Mouse (Mus musculus) kidney, embryonic 14.5 days (tissue): Measurements from ENCODE around the gene Fosb. TPM values are rescaled to one million over a fixed set of nuclear protein-coding genes. Genes with fewer than 3 reads are reported as not detected.
"Not testable (repeated sequence)": the region's sequence is repeated elsewhere in the genome, so short reads cannot be mapped to it uniquely, and the experiment has no call there.

Experiments used
- ATAC-seq: fragments of 200-750 bp; cut with Nextera tagmentation; 2 replicates; pipeline ENCODE4 v1.8.0; 2017; ENCODE audit warnings: moderate number of reproducible peaks, mild to moderate bottlenecking, moderate TSS enrichment, moderate library complexity; ENCODE audit not compliant: low FRiP score, low TSS enrichment
- H3K27ac ChIP-seq: fragments of 300-500 bp; sonication (generic); 2 replicates; pipeline ENCODE4 v1.5.1; 2014; ENCODE audit warnings: low read depth, mild to moderate bottlenecking, low read length, moderate library complexity, mixed read lengths
- H3K27me3 ChIP-seq: fragments of 300-500 bp; sonication (generic); 2 replicates; pipeline ENCODE4 v1.6.1; 2014; ENCODE audit warnings: mild to moderate bottlenecking, low read length; ENCODE audit not compliant: control insufficient read depth, insufficient read depth
- H3K36me3 ChIP-seq: fragments of 300-500 bp; sonication (generic); 2 replicates; pipeline ENCODE4 v1.6.1; 2014; ENCODE audit warnings: low read length, mixed read lengths; ENCODE audit not compliant: control insufficient read depth, insufficient read depth
- H3K4me1 ChIP-seq: fragments of 300-500 bp; sonication (generic); 2 replicates; pipeline ENCODE4 v1.6.1; 2014; ENCODE audit warnings: low read length, mixed read lengths; ENCODE audit not compliant: control insufficient read depth, insufficient read depth
- H3K4me2 ChIP-seq: fragments of 300-500 bp; sonication (generic); replicated peaks from 2 replicates; pipeline ENCODE4 v1.6.1; 2014; ENCODE audit warnings: low read depth, mild to moderate bottlenecking, low read length
- H3K4me3 ChIP-seq: fragments of 300-500 bp; sonication (generic); 2 replicates; pipeline ENCODE4 v1.5.1; 2014; ENCODE audit warnings: mild to moderate bottlenecking, low read length
- H3K9ac ChIP-seq: fragments of 300-500 bp; sonication (generic); 2 replicates; pipeline ENCODE4 v1.6.1; 2014; ENCODE audit warnings: low read depth, mild to moderate bottlenecking, low read length, moderate library complexity
- H3K9me3 ChIP-seq: fragments of 300-500 bp; sonication (generic); 2 replicates; pipeline ENCODE4 v1.6.1; 2016; ENCODE audit warnings: low read length; ENCODE audit not compliant: control insufficient read depth
- WGBS: fragments of 180-500 bp; shearing (Covaris S2); extraction: QIAGEN DNeasy Blood & Tissue Kit; methylation state at CpG from one replicate; pipeline ENCODE4 v1.1.7; 2014; 5-methylcytosine and 5-hydroxymethylcytosine counted together
- polyA plus RNA-seq: library from polyadenylated mRNA; unstranded; fragments of >200 nt; fragmentation: Nextera tagmentation; extraction: Ambion mirVana; gene quantifications from 2 replicates; pipeline ENCODE4 v1.2.1, GENCODE M21; 2014

The Fosb gene
- polyA plus RNA-seq, 1 experiment from 2014 or later: 0.20 TPM

GRCm38 (mm10) chr7:19283406-19283804, 26.4 kb downstream of the Fosb start:
- Histone ChIP-seq H3K4me2 (peak overlapping the region; percentile 98), H3K27ac (no peak overlapping the region), H3K9ac (no peak overlapping the region), H3K4me1 (peaks cover 9% of the 10 kb centered on the region; the same call in 1 of the 2 replicates), H3K9me3 (no peaks in the 10 kb centered on the region), H3K27me3 (peaks cover 39% of the 10 kb centered on the region), H3K4me3 (peak overlapping the region; percentile 59; the same call in 1 of the 2 replicates), H3K36me3 (no peaks in the 10 kb centered on the region)
- WGBS: 41% methylated on average over 14 of the region's 14 CpGs
- ATAC-seq: no peak

GRCm38 (mm10) chr7:19282791-19283405, 27.0 kb downstream of the Fosb start:
- H3K9me3 ChIP-seq: no peaks in the 10 kb centered on the region
- peaks cover 9% of the 10 kb centered on the region; the same call in 1 of the 2 replicates for H3K4me1 ChIP-seq
- ATAC-seq: peak; percentile 71
- no peaks in the 10 kb centered on the region for H3K36me3 ChIP-seq
- H3K4me2 ChIP-seq: peak overlapping the region; percentile 98
- H3K27ac ChIP-seq: no peak overlapping the region
- peak overlapping the region; percentile 59 for H3K4me3 ChIP-seq
- H3K9ac ChIP-seq: peak overlapping the region; percentile 28
- WGBS: 2% methylated on average over 22 of the region's 35 CpGs
- peaks cover 44% of the 10 kb centered on the region for H3K27me3 ChIP-seq

- H3K4me2 ChIP-seq: peak within 1 kb of the TSS; percentile 98
- no peaks in the 10 kb centered on the region for H3K9me3 ChIP-seq
- peak within 1 kb of the TSS; percentile 59 for H3K4me3 ChIP-seq
- H3K27ac ChIP-seq: no peak within 1 kb of the TSS
- H3K9ac ChIP-seq: peak within 1 kb of the TSS; percentile 28
- ATAC-seq: peak; percentile 67
- peaks cover 48% of the 10 kb centered on the region for H3K27me3 ChIP-seq
- WGBS: under 1% methylated on average over 37 of the region's 37 CpGs
- no peaks in the 10 kb centered on the region for H3K36me3 ChIP-seq
- peaks cover 9% of the 10 kb centered on the region; the same call in 1 of the 2 replicates for H3K4me1 ChIP-seq
Measured at GRCm38 (mm10) chr7:19282385-19282784, 27.5 kb downstream of the Fosb start, which contains the start of gene Rtn2. Gene Rtn2 (plus strand): TSS chr7:19282624.

- WGBS: 37% methylated on average over 6 of the region's 6 CpGs
- peaks cover 50% of the 10 kb centered on the region for H3K27me3 ChIP-seq
- peak overlapping the region; percentile 59 for H3K4me3 ChIP-seq
- peak overlapping the region; percentile 98 for H3K4me2 ChIP-seq
- H3K4me1 ChIP-seq, H3K36me3 ChIP-seq, H3K27ac ChIP-seq, H3K9ac ChIP-seq, H3K9me3 ChIP-seq: not testable (repeated sequence)
- ATAC-seq: 0 out of 2 replicates have a peak, but pooled peaks have one; percentile 7
Measured at GRCm38 (mm10) chr7:19281680-19282304, 28.1 kb downstream of the Fosb start.

- Histone ChIP-seq H3K27me3 (peaks cover 50% of the 10 kb centered on the region), H3K9ac (no peak within 1 kb of the TSS), H3K27ac (no peak within 1 kb of the TSS), H3K4me3 (peak within 1 kb of the TSS; percentile 29), H3K36me3 (no peaks in the 10 kb centered on the region), H3K4me2 (peak within 1 kb of the TSS; percentile 44), H3K9me3 (no peaks in the 10 kb centered on the region), H3K4me1 (peaks cover 9% of the 10 kb centered on the region; the same call in 1 of the 2 replicates)
- no peak for ATAC-seq
- WGBS: under 1% methylated on average over 40 of the region's 46 CpGs
Measured at GRCm38 (mm10) chr7:19279581-19280114, 30.2 kb downstream of the Fosb start, which contains the start of gene Ppm1n. Gene Ppm1n (minus strand): TSS chr7:19280064.

GRCm38 (mm10) chr7:19279052-19279451, 30.8 kb downstream of the Fosb start:
- WGBS: 5% methylated on average over 34 of the region's 34 CpGs
- H3K4me3 ChIP-seq: peak overlapping the region; percentile 29
- no peaks in the 10 kb centered on the region for H3K36me3 ChIP-seq
- peaks cover 9% of the 10 kb centered on the region; the same call in 1 of the 2 replicates for H3K4me1 ChIP-seq
- H3K27me3 ChIP-seq: peaks cover 50% of the 10 kb centered on the region
- no peak overlapping the region for H3K27ac ChIP-seq
- peak overlapping the region; percentile 44 for H3K4me2 ChIP-seq
- no peak for ATAC-seq
- H3K9ac ChIP-seq: no peak overlapping the region
- no peaks in the 10 kb centered on the region for H3K9me3 ChIP-seq

- Histone ChIP-seq H3K4me1 (peaks cover 7% of the 10 kb centered on the region; the same call in 1 of the 2 replicates), H3K36me3 (no peaks in the 10 kb centered on the region), H3K9ac (no peak overlapping the region), H3K27ac (no peak overlapping the region), H3K4me2 (no peak overlapping the region), H3K9me3 (no peaks in the 10 kb centered on the region), H3K27me3 (peaks cover 38% of the 10 kb centered on the region), H3K4me3 (no peak overlapping the region)
- 61% methylated on average over 4 of the region's 4 CpGs for WGBS
- no peak for ATAC-seq
Measured at GRCm38 (mm10) chr7:19276253-19276652, 33.6 kb downstream of the Fosb start.

- ATAC-seq: peak; percentile 67
- Histone ChIP-seq H3K9me3 (no peaks in the 10 kb centered on the region), H3K4me3 (peak overlapping the region; percentile 97), H3K9ac (peak overlapping the region; percentile 94), H3K27me3 (0 out of 2 replicates have a peak, but pooled peaks cover under 1% of the 10 kb centered on the region), H3K4me1 (peaks cover 20% of the 10 kb centered on the region), H3K4me2 (peak overlapping the region; percentile 96), H3K27ac (peak overlapping the region; percentile 96), H3K36me3 (peaks cover 2% of the 10 kb centered on the region; the same call in 1 of the 2 replicates)
- WGBS: 1% methylated on average over 36 of the region's 36 CpGs
Measured at GRCm38 (mm10) chr7:19272173-19272764, 37.6 kb downstream of the Fosb start.
